Mouse (Mus musculus): ENCODE data around the gene Llgl2.

GRCm38 (mm10) chr11:115902831-115903230 lies 79.0 kb downstream of the Llgl2 start:
- TF ChIP-seq E2F4 (IDR thresholded peaks at IDR 0.05; ENCODE audit: insufficient read depth) (no peak), TCF12 (IDR thresholded peaks at IDR 0.05; ENCODE audit: insufficient read depth, poor library complexity, severe bottlenecking) (no peak), CEBPB (IDR thresholded peaks at IDR 0.05; ENCODE audit: insufficient read depth, poor library complexity, severe bottlenecking) (no peak), POLR2A (IDR thresholded peaks at IDR 0.05; ENCODE audit: insufficient read length, low read depth) (peak; percentile 15), USF1 (IDR thresholded peaks at IDR 0.05; ENCODE audit: low read depth) (no peak), MAX (IDR thresholded peaks at IDR 0.05; ENCODE audit: low read depth) (no peak)
